Mouse (Mus musculus): ENCODE measurements around the gene Ulk4. TPM values are rescaled to one million over a fixed set of nuclear protein-coding genes. Genes with fewer than 3 reads are reported as not detected.

The Ulk4 gene
- polyA plus RNA-seq, 1 experiment from 2014 or later = 156 TPM

DNA sequence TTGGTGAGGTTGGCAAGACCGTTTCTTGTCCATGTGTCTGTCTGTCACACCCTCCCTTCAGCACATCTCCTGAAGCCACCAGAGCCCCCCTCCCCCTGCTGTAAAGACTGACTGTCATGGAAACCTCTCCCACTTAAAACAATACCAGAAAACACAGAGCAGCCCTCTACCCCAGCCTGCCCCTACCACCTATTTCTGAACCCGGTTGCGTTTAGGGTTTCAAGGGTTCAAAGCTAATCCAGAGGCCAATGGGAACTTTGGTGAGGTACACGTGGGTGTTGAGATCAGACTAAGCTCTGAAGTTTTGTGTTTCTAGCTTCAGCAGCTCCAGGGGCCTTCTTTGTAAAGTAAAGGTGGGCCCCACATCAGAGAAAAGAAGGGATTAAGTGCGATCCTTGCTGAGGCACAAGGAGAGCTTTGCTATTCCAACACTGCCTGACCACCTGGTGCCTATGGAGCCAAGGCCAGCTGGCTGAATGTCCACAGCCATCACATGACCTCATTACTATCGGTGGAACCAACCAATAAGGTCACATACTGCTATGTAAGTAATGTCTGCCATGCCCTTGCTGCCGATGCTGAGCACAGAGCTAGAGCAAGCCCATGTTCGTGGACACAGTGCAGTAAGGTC, 204.8 kb downstream of the Ulk4 start:
- 39% methylated on average over 8 of the region's 8 CpGs for WGBS
- Histone ChIP-seq H3K9me3 (no peaks in the 10 kb centered on the region), H3K36me3 (replicated peaks) (no peaks in the 10 kb centered on the region), H3K4me1 (peaks cover 54% of the 10 kb centered on the region), H3K4me3 (no peak overlapping the region), H3K27ac (peak overlapping the region; percentile 3), H3K27me3 (ENCODE audit: poor library complexity, severe bottlenecking) (peaks cover 30% of the 10 kb centered on the region)
- no peak for DNase-seq (ENCODE audit: extremely low spot score, low spot score)

DNA sequence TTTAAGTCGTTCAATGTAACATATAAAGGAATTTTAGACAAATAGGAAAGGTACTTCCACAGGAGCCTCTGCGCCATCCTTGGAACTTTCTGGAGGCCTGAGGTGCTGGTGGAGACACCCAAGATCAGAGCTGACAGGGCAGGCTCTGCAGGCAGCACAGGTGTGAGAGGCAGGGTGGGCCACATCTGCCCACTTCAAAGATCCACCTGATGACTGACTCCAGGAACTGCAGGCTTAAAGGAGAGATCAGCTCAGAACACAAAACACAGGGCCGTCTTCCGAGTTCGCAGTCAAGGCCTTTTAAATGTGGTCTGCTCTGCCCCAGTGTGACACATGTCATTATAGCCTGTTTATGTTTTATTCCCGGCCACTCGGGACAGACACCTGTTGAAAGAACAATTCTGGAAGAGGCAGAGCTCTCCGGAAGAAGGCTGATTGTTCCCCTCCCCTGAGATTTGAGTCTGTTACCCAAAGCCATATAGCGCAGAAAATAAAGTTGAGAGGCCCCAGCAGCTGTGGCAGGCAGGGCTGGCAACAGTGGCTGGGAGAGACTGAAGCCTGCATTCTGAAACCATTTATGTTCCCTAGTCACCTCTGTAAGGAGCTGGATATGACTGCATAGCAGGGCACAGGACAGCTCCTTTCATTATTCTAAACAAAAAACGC, 205.4 kb downstream of the Ulk4 start:
- peak overlapping the region; percentile 3; the same call in 1 of the 2 replicates for H3K27ac ChIP-seq
- 72% methylated on average over 10 of the region's 10 CpGs for WGBS

DNA sequence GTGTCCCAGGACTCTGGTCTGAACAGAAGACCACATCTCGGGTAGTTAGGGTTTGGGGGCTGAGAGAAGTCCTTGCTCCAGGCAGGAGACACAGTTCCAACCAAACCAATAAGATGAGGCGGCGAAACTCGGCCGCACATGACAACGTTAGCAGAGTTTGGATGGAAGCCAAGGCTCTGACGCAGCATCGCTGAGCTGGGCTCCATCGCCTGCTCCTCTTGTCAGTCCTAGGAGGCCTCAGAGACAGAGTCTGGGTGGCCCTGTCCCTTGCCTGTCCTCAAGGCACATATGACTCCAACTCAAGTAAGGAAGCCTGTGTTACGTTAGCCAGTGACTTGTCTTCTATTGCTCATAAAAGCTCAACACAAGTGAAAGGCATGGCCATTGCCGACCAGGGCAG, 205.9 kb downstream of the Ulk4 start:
- DNase-seq (ENCODE audit: extremely low spot score, low spot score) = no peak
- H3K27me3 ChIP-seq (ENCODE audit: poor library complexity, severe bottlenecking) = peaks cover 34% of the 10 kb centered on the region
- H3K4me3 ChIP-seq = no peak overlapping the region
- no peaks in the 10 kb centered on the region for H3K9me3 ChIP-seq
- H3K4me1 ChIP-seq = peaks cover 51% of the 10 kb centered on the region
- H3K27ac ChIP-seq = no peak overlapping the region
- no peaks in the 10 kb centered on the region for H3K36me3 ChIP-seq (replicated peaks)
- 92% methylated on average over 11 of the region's 11 CpGs for WGBS

More for the DNA sequence above, 205.4 kb downstream of the Ulk4 start:
- Histone ChIP-seq H3K4me1 (peaks cover 57% of the 10 kb centered on the region), H3K27me3 (ENCODE audit: poor library complexity, severe bottlenecking) (peaks cover 34% of the 10 kb centered on the region), H3K9me3 (no peaks in the 10 kb centered on the region), H3K36me3 (replicated peaks) (no peaks in the 10 kb centered on the region), H3K4me3 (no peak overlapping the region)
- DNase-seq (ENCODE audit: extremely low spot score, low spot score) = no peak

- WGBS = 91% methylated on average over 5 of the region's 5 CpGs
- H3K4me3 ChIP-seq = no peak overlapping the region
- H3K27ac ChIP-seq = no peak overlapping the region
- DNase-seq (ENCODE audit: extremely low spot score, low spot score) = no peak
- no peaks in the 10 kb centered on the region for H3K36me3 ChIP-seq (replicated peaks)
- peaks cover 51% of the 10 kb centered on the region for H3K27me3 ChIP-seq (ENCODE audit: poor library complexity, severe bottlenecking)
- H3K4me1 ChIP-seq = peaks cover 41% of the 10 kb centered on the region
- H3K9me3 ChIP-seq = no peaks in the 10 kb centered on the region
Measured at GRCm38 (mm10) chr9:121068115-121068514, 208.9 kb downstream of the Ulk4 start.

DNA sequence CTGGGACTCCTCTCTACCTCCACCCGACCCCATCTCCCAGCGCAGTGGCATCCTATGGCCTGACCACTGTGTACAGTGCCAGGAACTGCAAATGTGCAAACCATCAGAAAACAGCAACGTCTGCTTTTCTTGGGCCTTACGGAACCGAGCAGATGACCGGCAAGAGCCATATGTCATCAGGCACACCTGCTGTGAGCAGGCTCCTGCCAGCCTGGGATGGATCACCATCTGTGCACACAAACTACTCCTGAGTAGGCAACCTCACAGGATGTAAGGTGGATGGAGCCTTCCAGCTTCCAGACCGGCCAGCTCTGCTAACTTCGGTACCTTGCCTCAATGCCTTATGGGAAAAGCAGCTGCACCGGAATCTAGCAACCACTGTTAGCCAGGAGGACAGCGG, 210.0 kb downstream of the Ulk4 start:
- H3K9me3 ChIP-seq = no peaks in the 10 kb centered on the region
- no peaks in the 10 kb centered on the region for H3K36me3 ChIP-seq (replicated peaks)
- WGBS = 90% methylated on average over 10 of the region's 10 CpGs
- no peak overlapping the region for H3K4me3 ChIP-seq
- H3K4me1 ChIP-seq = peaks cover 41% of the 10 kb centered on the region
- peaks cover 51% of the 10 kb centered on the region for H3K27me3 ChIP-seq (ENCODE audit: poor library complexity, severe bottlenecking)
- no peak overlapping the region for H3K27ac ChIP-seq
- no peak for DNase-seq (ENCODE audit: extremely low spot score, low spot score)

GRCm38 (mm10) chr9:121065383-121065978, 211.5 kb downstream of the Ulk4 start:
- no peak overlapping the region for H3K27ac ChIP-seq
- no peak for DNase-seq (ENCODE audit: extremely low spot score, low spot score)
- H3K27me3 ChIP-seq (ENCODE audit: poor library complexity, severe bottlenecking) = peaks cover 44% of the 10 kb centered on the region
- H3K4me3 ChIP-seq = no peak overlapping the region
- H3K4me1 ChIP-seq = peaks cover 42% of the 10 kb centered on the region
- no peaks in the 10 kb centered on the region for H3K9me3 ChIP-seq
- WGBS = 78% methylated on average over 10 of the region's 10 CpGs
- no peaks in the 10 kb centered on the region for H3K36me3 ChIP-seq (replicated peaks)

GRCm38 (mm10) chr9:121064606-121065355, 212.2 kb downstream of the Ulk4 start:
- Histone ChIP-seq H3K4me1 (peaks cover 42% of the 10 kb centered on the region), H3K4me3 (no peak overlapping the region), H3K36me3 (replicated peaks) (no peaks in the 10 kb centered on the region), H3K27me3 (ENCODE audit: poor library complexity, severe bottlenecking) (peaks cover 38% of the 10 kb centered on the region), H3K27ac (no peak overlapping the region), H3K9me3 (no peaks in the 10 kb centered on the region)
- DNase-seq (ENCODE audit: extremely low spot score, low spot score) = no peak
- WGBS = 87% methylated on average over 14 of the region's 14 CpGs

- Histone ChIP-seq H3K9me3 (no peaks in the 10 kb centered on the region), H3K36me3 (replicated peaks) (no peaks in the 10 kb centered on the region), H3K27ac (peak overlapping the region; percentile 66), H3K27me3 (ENCODE audit: poor library complexity, severe bottlenecking) (peaks cover 33% of the 10 kb centered on the region), H3K4me3 (no peak overlapping the region), H3K4me1 (peaks cover 44% of the 10 kb centered on the region)
- WGBS = 62% methylated on average over 3 of the region's 3 CpGs
- DNase-seq (ENCODE audit: extremely low spot score, low spot score) = no peak
Measured at GRCm38 (mm10) chr9:121062671-121063070, 214.3 kb downstream of the Ulk4 start.

- WGBS = 37% methylated on average over 12 of the region's 12 CpGs
- Histone ChIP-seq H3K36me3 (replicated peaks) (no peaks in the 10 kb centered on the region), H3K9me3 (no peaks in the 10 kb centered on the region), H3K4me3 (no peak overlapping the region), H3K27ac (peak overlapping the region; percentile 66), H3K4me1 (peaks cover 48% of the 10 kb centered on the region), H3K27me3 (ENCODE audit: poor library complexity, severe bottlenecking) (peaks cover 27% of the 10 kb centered on the region)
- DNase-seq (ENCODE audit: extremely low spot score, low spot score) = no peak
Measured at GRCm38 (mm10) chr9:121061820-121062623, 215.0 kb downstream of the Ulk4 start.

- 87% methylated on average over 8 of the region's 8 CpGs for WGBS
- peaks cover 48% of the 10 kb centered on the region for H3K4me1 ChIP-seq
- H3K36me3 ChIP-seq (replicated peaks) = no peaks in the 10 kb centered on the region
- H3K4me3 ChIP-seq = no peak overlapping the region
- no peak overlapping the region for H3K27ac ChIP-seq
- H3K27me3 ChIP-seq (ENCODE audit: poor library complexity, severe bottlenecking) = peaks cover 10% of the 10 kb centered on the region; the same call in 1 of the 2 replicates
- no peaks in the 10 kb centered on the region for H3K9me3 ChIP-seq
- DNase-seq (ENCODE audit: extremely low spot score, low spot score) = no peak
Measured at GRCm38 (mm10) chr9:121060331-121060730, 216.7 kb downstream of the Ulk4 start.

- H3K4me1 ChIP-seq = peaks cover 46% of the 10 kb centered on the region
- no peaks in the 10 kb centered on the region for H3K36me3 ChIP-seq (replicated peaks)
- H3K9me3 ChIP-seq = no peaks in the 10 kb centered on the region
- WGBS = 95% methylated on average over 3 of the region's 3 CpGs
- H3K4me3 ChIP-seq = no peak overlapping the region
- no peak for DNase-seq (ENCODE audit: extremely low spot score, low spot score)
- peaks cover 5% of the 10 kb centered on the region; the same call in 1 of the 2 replicates for H3K27me3 ChIP-seq (ENCODE audit: poor library complexity, severe bottlenecking)
- no peak overlapping the region for H3K27ac ChIP-seq
Measured at GRCm38 (mm10) chr9:121059286-121059685, 217.7 kb downstream of the Ulk4 start.

- Histone ChIP-seq H3K27ac (peak overlapping the region; percentile 41), H3K27me3 (ENCODE audit: poor library complexity, severe bottlenecking) (no peaks in the 10 kb centered on the region), H3K4me1 (peaks cover 46% of the 10 kb centered on the region), H3K4me3 (no peak overlapping the region), H3K36me3 (replicated peaks) (no peaks in the 10 kb centered on the region), H3K9me3 (no peaks in the 10 kb centered on the region)
- WGBS = 92% methylated on average over 8 of the region's 8 CpGs
- DNase-seq (ENCODE audit: extremely low spot score, low spot score) = no peak
Measured at GRCm38 (mm10) chr9:121058538-121058937, 218.5 kb downstream of the Ulk4 start.

Measured in forebrain, embryonic 10.5 days (tissue).